8 mouse cellular contexts compared by ENCODE assay signal in genomic region chr2:75669491-75670445, GRCm38 (mm10). TPM values are rescaled to one million over a fixed set of nuclear protein-coding genes. Genes with fewer than 3 reads are reported as not detected.
DNase-seq lines count a peak whose midpoint lies in the region; ATAC-seq and TF ChIP-seq lines count a peak whose summit lies in the region.

No protein-coding gene starts in this region.

- DNase-seq in adrenal gland, postnatal 14 days: peak; percentile 58
- DNase-seq in adrenal gland, postnatal 36 days: no peak
- no peak for DNase-seq in midbrain, postnatal 0 days (ENCODE audit: low spot score)
- DNase-seq in midbrain, embryonic 14.5 days: no peak
- DNase-seq in forelimb bud, embryonic 11.5 days (ENCODE audit: low read depth, low spot score): peak; percentile 43
- peak; percentile 29 for DNase-seq in neural tube, embryonic 11.5 days (ENCODE audit: low spot score)
- no peak for DNase-seq in heart, postnatal 25 days (ENCODE audit: low spot score)
- DNase-seq in kidney, adult 8-10 months: no peak

- H3K4me1 ChIP-seq in midbrain, postnatal 0 days (ENCODE audit: insufficient read depth, low read length): no peaks in the 10 kb centered on the region
- no peaks in the 10 kb centered on the region for H3K4me1 ChIP-seq in midbrain, embryonic 14.5 days (ENCODE audit: control insufficient read depth, insufficient read depth, low read length)
- H3K4me1 ChIP-seq in neural tube, embryonic 11.5 days (ENCODE audit: control insufficient read depth, insufficient read depth, low read length): no peaks in the 10 kb centered on the region

- no peaks in the 10 kb centered on the region for H3K9me3 ChIP-seq in midbrain, postnatal 0 days (ENCODE audit: low read length)
- no peaks in the 10 kb centered on the region for H3K9me3 ChIP-seq in midbrain, embryonic 14.5 days (ENCODE audit: control insufficient read depth, low read length)
- H3K9me3 ChIP-seq in neural tube, embryonic 11.5 days (ENCODE audit: control insufficient read depth, low read length): no peaks in the 10 kb centered on the region

- ATAC-seq in midbrain, postnatal 0 days (ENCODE audit: low FRiP score): 0 out of 2 replicates have a peak, but pooled peaks have one; percentile 53
- no peak for ATAC-seq in midbrain, embryonic 14.5 days (ENCODE audit: low FRiP score, low TSS enrichment)
- ATAC-seq in neural tube, embryonic 11.5 days (ENCODE audit: insufficient read depth, low FRiP score, low TSS enrichment): 0 out of 2 replicates have a peak, but pooled peaks have one; percentile 43

- intact Hi-C loops in heart, postnatal 25 days (cut with DNase I): no loop called here

- H3K27me3 ChIP-seq in midbrain, postnatal 0 days (ENCODE audit: insufficient read depth, low read length): no peaks in the 10 kb centered on the region
- H3K27me3 ChIP-seq in midbrain, embryonic 14.5 days (ENCODE audit: control insufficient read depth, insufficient read depth, low read length): no peaks in the 10 kb centered on the region
- no peaks in the 10 kb centered on the region for H3K27me3 ChIP-seq in neural tube, embryonic 11.5 days (ENCODE audit: control insufficient read depth, insufficient read depth, low read length)

- WGBS in midbrain, postnatal 0 days: 47% methylated on average over 14 of the region's 14 CpGs
- WGBS in midbrain, embryonic 14.5 days: 44% methylated on average over 14 of the region's 14 CpGs
- WGBS in neural tube, embryonic 11.5 days: 45% methylated on average over 14 of the region's 14 CpGs

- H3K4me2 ChIP-seq in midbrain, postnatal 0 days (ENCODE audit: low read depth, low read length, poor library complexity, severe bottlenecking): no peak overlapping the region
- H3K4me2 ChIP-seq in midbrain, embryonic 14.5 days (ENCODE audit: low read length): no peak overlapping the region
- H3K4me2 ChIP-seq in neural tube, embryonic 11.5 days (ENCODE audit: low read depth): no peak overlapping the region

- peaks cover 2% of the 10 kb centered on the region; the same call in 1 of the 2 replicates for H3K36me3 ChIP-seq in midbrain, postnatal 0 days (ENCODE audit: insufficient read depth, low read length)
- H3K36me3 ChIP-seq in midbrain, embryonic 14.5 days (ENCODE audit: control insufficient read depth, insufficient read depth, low read length): peaks cover 4% of the 10 kb centered on the region
- no peaks in the 10 kb centered on the region for H3K36me3 ChIP-seq in neural tube, embryonic 11.5 days (ENCODE audit: control insufficient read depth, insufficient read depth, low read length)

- no peak overlapping the region for H3K27ac ChIP-seq in midbrain, postnatal 0 days (ENCODE audit: low read depth, low read length)
- H3K27ac ChIP-seq in midbrain, embryonic 14.5 days (replicated peaks; ENCODE audit: low read depth, low read length): no peak overlapping the region
- H3K27ac ChIP-seq in neural tube, embryonic 11.5 days (ENCODE audit: low read depth, low read length): no peak overlapping the region

- no peak overlapping the region for H3K9ac ChIP-seq in midbrain, postnatal 0 days (replicated peaks; ENCODE audit: low read length, poor library complexity, severe bottlenecking)
- no peak overlapping the region for H3K9ac ChIP-seq in midbrain, embryonic 14.5 days (replicated peaks; ENCODE audit: low read length)
- H3K9ac ChIP-seq in neural tube, embryonic 11.5 days (ENCODE audit: low read length): no peak overlapping the region

- TF ChIP-seq CTCF in midbrain, postnatal 0 days (IDR thresholded peaks at IDR 0.05): no peak

- no peak overlapping the region for H3K4me3 ChIP-seq in midbrain, postnatal 0 days (ENCODE audit: low read depth, low read length)
- H3K4me3 ChIP-seq in midbrain, embryonic 14.5 days (replicated peaks; ENCODE audit: low read depth, low read length): no peak overlapping the region
- H3K4me3 ChIP-seq in neural tube, embryonic 11.5 days (ENCODE audit: low read depth, low read length): no peak overlapping the region

RNA-seq across cellular contexts. Expression of gene Hnrnpa3, which starts 10.7 kb away (rescaled TPM):
- 509 and 538 TPM in 2 replicates for total RNA-seq in adrenal gland, postnatal 14 days (2021)
- 100 to 1,000 TPM; 389 to 435 TPM for total RNA-seq in adrenal gland, postnatal 36 days (2021)
- total RNA-seq in midbrain, postnatal 0 days (2014; rRNA removed): 83.7 and 116 TPM in 2 replicates
- polyA plus RNA-seq in midbrain, postnatal 0 days (2015; fragmentation: Nextera tagmentation; extraction: Ambion mirVana): 87.7 and 96.6 TPM in 2 replicates
- polyA plus RNA-seq in midbrain, embryonic 14.5 days (2014; fragmentation: Nextera tagmentation; extraction: Ambion mirVana): 163 and 176 TPM in 2 replicates
- 292 and 301 TPM in 2 replicates for polyA plus RNA-seq in neural tube, embryonic 11.5 days (2014; fragmentation: Nextera tagmentation; extraction: Ambion mirVana)
- total RNA-seq in heart, postnatal 25 days (2021): 100 to 1,000 TPM; 159 to 193 TPM

RNA-seq across cellular contexts. Expression of gene Nfe2l2, which starts 34.7 kb away (rescaled TPM):
- total RNA-seq in adrenal gland, postnatal 14 days (2021): 93.6 and 103 TPM in 2 replicates
- 100 to 1,000 TPM; 120 to 130 TPM for total RNA-seq in adrenal gland, postnatal 36 days (2021)
- 8.9 and 9.0 TPM in 2 replicates for total RNA-seq in midbrain, postnatal 0 days (2014; rRNA removed)
- 11.3 and 12.5 TPM in 2 replicates for polyA plus RNA-seq in midbrain, postnatal 0 days (2015; fragmentation: Nextera tagmentation; extraction: Ambion mirVana)
- polyA plus RNA-seq in midbrain, embryonic 14.5 days (2014; fragmentation: Nextera tagmentation; extraction: Ambion mirVana): 5.8 and 11.4 TPM in 2 replicates
- polyA plus RNA-seq in neural tube, embryonic 11.5 days (2014; fragmentation: Nextera tagmentation; extraction: Ambion mirVana): 26.5 and 31.4 TPM in 2 replicates
- 10 to 100 TPM; 56.8 to 72.0 TPM for total RNA-seq in heart, postnatal 25 days (2021)

Comparison
In these comparisons a context has a peak if more than half of its experiments do, and no peak if none do; other contexts are left out.
1. DNase-seq: peak in adrenal gland, postnatal 14 days (single experiment), forelimb bud, embryonic 11.5 days (single experiment) and neural tube, embryonic 11.5 days (single experiment); none in adrenal gland, postnatal 36 days (0 of 2), midbrain, postnatal 0 days (single experiment), midbrain, embryonic 14.5 days (single experiment), heart, postnatal 25 days (single experiment) and kidney, adult 8-10 months (0 of 2).